Mouse (Mus musculus): ENCODE data around the gene Lrpprc. TPM values are rescaled to one million over a fixed set of nuclear protein-coding genes. Genes with fewer than 3 reads are reported as not detected.
"Not testable (repeated sequence)": the region's sequence is repeated elsewhere in the genome, so short reads cannot be mapped to it uniquely, and the experiment has no call there.

Gene Lrpprc
- polyA plus RNA-seq, 1 experiment from 2014 or later, result 51.4 TPM

DNA sequence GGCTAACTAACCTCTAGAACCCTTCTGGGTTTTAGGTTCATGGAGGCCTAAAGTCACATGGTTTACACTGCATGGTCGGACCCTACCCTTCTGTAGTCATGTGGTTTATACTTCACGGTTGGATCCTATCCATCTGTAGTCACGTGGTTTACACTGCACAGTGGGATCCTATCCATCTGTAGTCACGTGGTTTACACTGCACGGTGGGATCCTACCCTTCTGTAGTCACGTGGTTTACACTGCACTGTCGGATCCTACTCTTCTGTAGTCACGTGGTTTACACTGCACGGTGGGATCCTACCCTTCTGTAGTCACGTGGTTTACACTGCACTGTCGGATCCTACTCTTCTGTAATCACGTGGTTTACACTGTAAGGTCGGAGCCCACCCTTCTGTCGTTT is 23.6 kb upstream of the Lrpprc start:
- WGBS, result 81% methylated on average over 14 of the region's 14 CpGs
- H3K4me2 ChIP-seq (replicated peaks; ENCODE audit: low read depth, low read length); H3K4me3 ChIP-seq (ENCODE audit: low read depth, low read length); H3K9ac ChIP-seq (replicated peaks; ENCODE audit: low read depth, low read length); H3K27ac ChIP-seq (ENCODE audit: low read length); H3K4me1 ChIP-seq (ENCODE audit: control insufficient read depth, insufficient read depth, low read length); ATAC-seq (ENCODE audit: insufficient number of reproducible peaks, insufficient read depth, low FRiP score, low read depth); H3K27me3 ChIP-seq (ENCODE audit: control insufficient read depth, insufficient read depth, low read length); H3K36me3 ChIP-seq (ENCODE audit: control insufficient read depth, insufficient read depth, low read length); H3K9me3 ChIP-seq (ENCODE audit: control insufficient read depth, low read depth, low read length): not testable (repeated sequence)

DNA sequence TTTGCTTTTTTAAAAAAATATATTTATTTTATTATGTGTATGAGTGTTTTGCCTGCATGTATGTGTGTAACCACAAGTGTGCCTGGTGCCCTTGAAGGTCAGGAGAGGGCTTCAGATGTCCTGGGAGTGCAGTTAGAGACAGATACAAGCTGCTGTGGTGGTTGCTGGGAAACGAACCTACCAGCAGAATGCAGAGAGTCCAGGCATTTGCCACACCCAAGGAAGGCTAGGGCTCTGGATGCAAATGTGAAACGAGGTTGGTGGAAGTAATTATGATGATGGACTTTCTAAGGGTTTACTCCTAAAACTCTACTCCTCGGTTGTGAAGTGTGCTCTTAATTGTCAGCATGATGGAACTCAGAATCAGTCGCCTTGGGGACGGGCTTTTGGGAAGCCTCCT is 1.4 kb upstream of the Lrpprc start:
- Histone ChIP-seq H3K9ac (replicated peaks; ENCODE audit: low read depth, low read length) (no peak overlapping the region), H3K27ac (ENCODE audit: low read length) (no peak overlapping the region), H3K4me3 (ENCODE audit: low read depth, low read length) (no peak overlapping the region), H3K9me3 (ENCODE audit: control insufficient read depth, low read depth, low read length) (no peaks in the 10 kb centered on the region), H3K4me2 (replicated peaks; ENCODE audit: low read depth, low read length) (peak overlapping the region; percentile 73; the same call in 1 of the 2 replicates), H3K4me1 (ENCODE audit: control insufficient read depth, insufficient read depth, low read length) (peaks cover 13% of the 10 kb centered on the region; the same call in 1 of the 2 replicates), H3K36me3 (ENCODE audit: control insufficient read depth, insufficient read depth, low read length) (no peaks in the 10 kb centered on the region), H3K27me3 (ENCODE audit: control insufficient read depth, insufficient read depth, low read length) (no peaks in the 10 kb centered on the region)
- WGBS, result 74% methylated on average over 5 of the region's 5 CpGs
- ATAC-seq (ENCODE audit: insufficient number of reproducible peaks, insufficient read depth, low FRiP score, low read depth), result no peak

DNA sequence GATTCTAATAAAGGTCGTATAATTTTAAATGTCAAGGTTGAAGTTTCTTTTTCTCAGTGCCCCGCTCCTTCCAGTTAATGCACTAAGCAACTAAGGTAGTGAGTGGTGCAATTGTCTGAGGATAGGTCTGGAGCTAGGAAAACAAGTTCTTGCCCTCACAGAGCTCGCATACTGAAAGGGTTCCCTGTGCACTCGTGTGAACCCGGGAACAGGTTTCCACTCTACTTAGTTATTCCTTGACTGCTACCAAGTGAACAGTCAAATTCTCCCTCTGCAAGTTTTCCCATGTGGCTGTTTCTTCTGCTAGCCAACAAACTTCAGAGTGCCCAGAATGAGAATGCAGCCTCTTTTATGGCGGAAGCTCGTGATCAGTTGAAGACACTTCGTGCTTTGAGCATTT is 567 bp upstream of the Lrpprc start:
- 6% methylated on average over 8 of the region's 8 CpGs for WGBS

DNA sequence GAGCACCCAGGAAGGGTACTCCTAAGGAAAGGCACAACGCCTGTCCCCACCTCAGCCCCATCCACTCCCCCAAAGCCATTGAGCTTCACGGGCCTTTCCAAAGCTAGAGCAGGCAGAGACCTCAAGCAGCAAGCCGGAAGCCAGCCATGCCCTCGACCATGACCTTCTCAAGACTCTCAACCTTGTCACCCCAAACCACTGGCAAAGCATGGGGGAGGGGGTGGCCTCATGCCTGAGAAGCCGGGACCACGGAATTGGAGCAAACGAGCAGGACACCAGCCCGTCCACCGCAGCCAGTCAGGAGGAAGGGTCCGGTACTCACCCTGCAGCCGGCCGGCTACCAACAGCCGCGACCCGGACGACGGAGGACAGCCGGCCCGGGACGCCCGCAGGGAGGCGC is 546 bp downstream of the Lrpprc start:
- H3K27ac ChIP-seq (ENCODE audit: low read length), result peak overlapping the region; percentile 74; the same call in 1 of the 2 replicates
- peak overlapping the region; percentile 77 for H3K9ac ChIP-seq (replicated peaks; ENCODE audit: low read depth, low read length)
- no peaks in the 10 kb centered on the region for H3K27me3 ChIP-seq (ENCODE audit: control insufficient read depth, insufficient read depth, low read length)
- no peak; the same call in none of the 2 replicates for ATAC-seq (ENCODE audit: insufficient number of reproducible peaks, insufficient read depth, low FRiP score, low read depth)
- peak overlapping the region; percentile 73 for H3K4me2 ChIP-seq (replicated peaks; ENCODE audit: low read depth, low read length)
- H3K4me1 ChIP-seq (ENCODE audit: control insufficient read depth, insufficient read depth, low read length), result peaks cover 13% of the 10 kb centered on the region; the same call in 1 of the 2 replicates
- H3K9me3 ChIP-seq (ENCODE audit: control insufficient read depth, low read depth, low read length), result no peaks in the 10 kb centered on the region
- no peaks in the 10 kb centered on the region for H3K36me3 ChIP-seq (ENCODE audit: control insufficient read depth, insufficient read depth, low read length)
- H3K4me3 ChIP-seq (ENCODE audit: low read depth, low read length), result peak overlapping the region; percentile 84
- WGBS, result under 1% methylated on average over 21 of the region's 22 CpGs

More for the DNA sequence above, 567 bp upstream of the Lrpprc start:
- Histone ChIP-seq H3K27ac (ENCODE audit: low read length) (peak overlapping the region; percentile 74), H3K9me3 (ENCODE audit: control insufficient read depth, low read depth, low read length) (no peaks in the 10 kb centered on the region), H3K9ac (replicated peaks; ENCODE audit: low read depth, low read length) (peak overlapping the region; percentile 77), H3K27me3 (ENCODE audit: control insufficient read depth, insufficient read depth, low read length) (no peaks in the 10 kb centered on the region), H3K4me3 (ENCODE audit: low read depth, low read length) (peak overlapping the region; percentile 84), H3K36me3 (ENCODE audit: control insufficient read depth, insufficient read depth, low read length) (no peaks in the 10 kb centered on the region), H3K4me2 (replicated peaks; ENCODE audit: low read depth, low read length) (peak overlapping the region; percentile 73), H3K4me1 (ENCODE audit: control insufficient read depth, insufficient read depth, low read length) (peaks cover 13% of the 10 kb centered on the region; the same call in 1 of the 2 replicates)
- ATAC-seq (ENCODE audit: insufficient number of reproducible peaks, insufficient read depth, low FRiP score, low read depth), result peak; percentile 16; the same call in 1 of the 2 replicates

DNA sequence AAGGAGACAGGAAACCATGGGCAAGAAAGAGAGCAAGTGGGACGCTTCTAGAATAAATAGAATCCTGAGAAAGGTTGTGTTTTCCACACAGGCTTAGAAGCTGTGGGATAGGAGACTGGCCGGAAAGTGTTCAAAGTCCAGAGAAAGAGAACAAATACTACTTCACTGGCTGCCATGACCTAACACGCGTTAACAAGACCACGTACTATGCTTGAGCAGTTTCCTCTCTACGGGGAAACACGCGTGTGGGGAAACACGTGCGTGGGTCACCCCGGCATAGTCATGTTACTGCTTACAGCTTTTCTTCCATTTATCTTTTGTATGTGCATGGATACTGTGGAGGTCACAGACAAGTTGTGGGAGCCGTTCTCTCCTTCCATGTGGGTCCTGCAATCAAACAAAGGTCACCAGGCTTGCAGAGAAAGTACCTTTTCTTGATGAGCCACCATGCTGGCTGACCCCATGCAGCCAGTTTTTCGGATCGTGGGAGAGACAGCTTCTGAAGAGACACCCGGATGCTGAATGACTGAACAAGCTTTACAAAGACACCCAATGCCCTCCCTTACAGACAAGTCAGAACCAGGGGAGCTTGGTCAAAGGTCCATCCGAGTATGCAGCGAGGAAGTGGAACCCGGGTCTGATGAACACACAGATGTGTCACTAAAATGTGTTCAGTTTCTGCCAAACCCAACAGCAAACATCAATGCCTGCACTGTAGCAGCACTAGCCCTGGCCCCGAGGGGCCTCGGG is 2.0 kb downstream of the Lrpprc start:
- WGBS, result 91% methylated on average over 20 of the region's 20 CpGs
- no peak overlapping the region for H3K4me2 ChIP-seq (replicated peaks; ENCODE audit: low read depth, low read length)

DNA sequence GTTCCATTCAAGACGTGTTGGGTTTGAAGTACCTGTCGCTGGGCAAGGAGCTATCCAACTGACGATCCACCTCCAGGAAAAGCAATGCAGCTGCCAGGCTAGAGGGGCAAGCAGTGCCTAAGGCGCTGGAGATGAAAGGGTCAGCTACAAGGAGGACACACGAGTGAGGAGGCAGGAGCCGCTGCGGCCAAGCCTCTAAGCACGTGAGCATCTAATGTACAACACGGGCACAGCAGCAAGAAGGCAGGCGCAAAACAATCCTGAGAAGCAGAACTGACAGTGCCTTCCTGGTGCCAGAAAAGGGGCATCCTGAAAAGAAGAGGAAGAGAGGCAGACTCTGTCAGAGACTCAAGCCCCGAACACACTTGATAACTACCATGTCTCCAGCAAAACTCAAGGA is 3.1 kb downstream of the Lrpprc start:
- H3K36me3 ChIP-seq (ENCODE audit: control insufficient read depth, insufficient read depth, low read length), result no peaks in the 10 kb centered on the region
- 86% methylated on average over 11 of the region's 11 CpGs for WGBS
- no peak overlapping the region for H3K4me2 ChIP-seq (replicated peaks; ENCODE audit: low read depth, low read length)
- H3K4me3 ChIP-seq (ENCODE audit: low read depth, low read length), result no peak overlapping the region
- ATAC-seq (ENCODE audit: insufficient number of reproducible peaks, insufficient read depth, low FRiP score, low read depth), result no peak
- H3K9me3 ChIP-seq (ENCODE audit: control insufficient read depth, low read depth, low read length), result no peaks in the 10 kb centered on the region
- no peak overlapping the region for H3K27ac ChIP-seq (ENCODE audit: low read length)
- H3K9ac ChIP-seq (replicated peaks; ENCODE audit: low read depth, low read length), result no peak overlapping the region
- no peaks in the 10 kb centered on the region for H3K27me3 ChIP-seq (ENCODE audit: control insufficient read depth, insufficient read depth, low read length)
- H3K4me1 ChIP-seq (ENCODE audit: control insufficient read depth, insufficient read depth, low read length), result peaks cover 13% of the 10 kb centered on the region; the same call in 1 of the 2 replicates

More for the DNA sequence above, 2.0 kb downstream of the Lrpprc start:
- no peaks in the 10 kb centered on the region for H3K27me3 ChIP-seq (ENCODE audit: control insufficient read depth, insufficient read depth, low read length)
- H3K9me3 ChIP-seq (ENCODE audit: control insufficient read depth, low read depth, low read length), result no peaks in the 10 kb centered on the region
- no peak overlapping the region for H3K4me3 ChIP-seq (ENCODE audit: low read depth, low read length)
- no peak for ATAC-seq (ENCODE audit: insufficient number of reproducible peaks, insufficient read depth, low FRiP score, low read depth)
- no peak overlapping the region for H3K9ac ChIP-seq (replicated peaks; ENCODE audit: low read depth, low read length)
- no peak overlapping the region for H3K27ac ChIP-seq (ENCODE audit: low read length)
- no peaks in the 10 kb centered on the region for H3K36me3 ChIP-seq (ENCODE audit: control insufficient read depth, insufficient read depth, low read length)
- H3K4me1 ChIP-seq (ENCODE audit: control insufficient read depth, insufficient read depth, low read length), result peaks cover 13% of the 10 kb centered on the region; the same call in 1 of the 2 replicates

DNA sequence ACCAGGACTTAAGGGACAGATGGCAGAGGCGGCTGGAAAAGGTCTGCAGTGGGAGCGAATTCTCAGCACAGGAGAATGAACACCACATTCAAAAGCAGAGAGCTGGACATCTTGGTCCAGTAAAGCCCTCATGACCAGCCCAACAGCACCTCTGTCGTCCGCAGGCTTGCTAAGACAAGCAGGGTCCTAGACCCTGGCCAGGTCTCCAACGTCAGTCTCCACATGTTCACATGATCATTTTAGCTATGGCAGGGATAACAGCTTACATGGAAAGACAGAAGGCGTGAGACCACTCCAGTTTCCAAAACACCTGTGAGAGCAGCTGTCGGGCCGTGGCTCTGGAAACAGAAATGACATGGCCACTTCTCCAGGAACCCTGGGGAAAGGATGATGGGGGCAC is 3.7 kb downstream of the Lrpprc start:
- Histone ChIP-seq H3K27ac (ENCODE audit: low read length) (no peak overlapping the region), H3K4me3 (ENCODE audit: low read depth, low read length) (no peak overlapping the region), H3K4me2 (replicated peaks; ENCODE audit: low read depth, low read length) (no peak overlapping the region), H3K27me3 (ENCODE audit: control insufficient read depth, insufficient read depth, low read length) (no peaks in the 10 kb centered on the region), H3K9ac (replicated peaks; ENCODE audit: low read depth, low read length) (no peak overlapping the region), H3K4me1 (ENCODE audit: control insufficient read depth, insufficient read depth, low read length) (peaks cover 9% of the 10 kb centered on the region; the same call in 1 of the 2 replicates), H3K36me3 (ENCODE audit: control insufficient read depth, insufficient read depth, low read length) (no peaks in the 10 kb centered on the region), H3K9me3 (ENCODE audit: control insufficient read depth, low read depth, low read length) (no peaks in the 10 kb centered on the region)
- no peak for ATAC-seq (ENCODE audit: insufficient number of reproducible peaks, insufficient read depth, low FRiP score, low read depth)
- 90% methylated on average over 8 of the region's 8 CpGs for WGBS

DNA sequence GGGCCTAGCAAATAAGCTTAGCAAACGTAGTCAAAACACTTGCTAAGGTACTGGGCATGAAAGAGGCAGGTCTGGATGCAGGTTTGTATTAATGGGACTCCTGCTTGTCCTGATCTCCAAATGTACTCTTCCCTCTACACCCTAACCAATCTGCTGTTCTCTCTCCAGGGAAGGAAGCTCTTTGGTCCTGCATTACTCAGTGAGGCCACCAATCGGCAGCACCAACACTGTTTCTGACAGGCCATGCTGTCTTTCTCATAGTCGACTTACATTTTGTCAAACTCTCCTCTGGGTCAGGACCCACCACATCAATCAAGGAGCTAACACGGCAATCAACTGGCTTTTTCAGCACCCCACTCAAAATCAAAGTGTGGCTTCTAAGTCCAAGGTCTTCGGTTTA is 5.4 kb downstream of the Lrpprc start:
- Histone ChIP-seq H3K27ac (ENCODE audit: low read length) (no peak overlapping the region), H3K36me3 (ENCODE audit: control insufficient read depth, insufficient read depth, low read length) (no peaks in the 10 kb centered on the region), H3K9ac (replicated peaks; ENCODE audit: low read depth, low read length) (no peak overlapping the region), H3K27me3 (ENCODE audit: control insufficient read depth, insufficient read depth, low read length) (no peaks in the 10 kb centered on the region), H3K9me3 (ENCODE audit: control insufficient read depth, low read depth, low read length) (no peaks in the 10 kb centered on the region), H3K4me2 (replicated peaks; ENCODE audit: low read depth, low read length) (no peak overlapping the region), H3K4me3 (ENCODE audit: low read depth, low read length) (no peak overlapping the region), H3K4me1 (ENCODE audit: control insufficient read depth, insufficient read depth, low read length) (peaks cover 9% of the 10 kb centered on the region; the same call in 1 of the 2 replicates)
- WGBS, result 61% methylated on average over 5 of the region's 5 CpGs
- no peak for ATAC-seq (ENCODE audit: insufficient number of reproducible peaks, insufficient read depth, low FRiP score, low read depth)
